Mouse (Mus musculus): ENCODE results near the gene Amdhd1. TPM values are rescaled to one million over a fixed set of nuclear protein-coding genes. Genes with fewer than 3 reads are reported as not detected.
"Not testable (repeated sequence)": the region's sequence is repeated elsewhere in the genome, so short reads cannot be mapped to it uniquely, and the experiment has no call there.

Gene Amdhd1
- polyA plus RNA-seq, 1 experiment from 2014 or later = 6.9 TPM

GRCm38 (mm10) chr10:93559786-93560185, 20.0 kb upstream of the Amdhd1 start:
- WGBS (ENCODE audit: insufficient replicate concordance) = 35% methylated on average over 9 of the region's 9 CpGs
- Histone ChIP-seq H3K4me2 (no peak overlapping the region), H3K9me3 (replicated peaks) (no peaks in the 10 kb centered on the region), H3K27ac (no peak overlapping the region), H3K27me3 (replicated peaks) (no peaks in the 10 kb centered on the region), H3K9ac (no peak overlapping the region), H3K36me3 (no peaks in the 10 kb centered on the region), H3K4me1 (no peaks in the 10 kb centered on the region), H3K4me3 (no peak overlapping the region)
- peak; percentile 57 for ATAC-seq

GRCm38 (mm10) chr10:93557971-93558370, 18.1 kb upstream of the Amdhd1 start:
- H3K36me3 ChIP-seq; ATAC-seq; H3K4me2 ChIP-seq; H3K4me3 ChIP-seq; H3K9me3 ChIP-seq (replicated peaks); H3K4me1 ChIP-seq; H3K27ac ChIP-seq; H3K27me3 ChIP-seq (replicated peaks); H3K9ac ChIP-seq: not testable (repeated sequence)
- WGBS (ENCODE audit: insufficient replicate concordance) = 51% methylated on average over 2 of the region's 2 CpGs

GRCm38 (mm10) chr10:93552596-93552995, 12.8 kb upstream of the Amdhd1 start:
- Histone ChIP-seq H3K9me3 (replicated peaks) (no peaks in the 10 kb centered on the region), H3K27me3 (replicated peaks) (no peaks in the 10 kb centered on the region), H3K4me1 (no peaks in the 10 kb centered on the region), H3K4me3 (no peak overlapping the region), H3K4me2 (no peak overlapping the region), H3K36me3 (no peaks in the 10 kb centered on the region), H3K9ac (no peak overlapping the region), H3K27ac (no peak overlapping the region)
- 60% methylated on average over 8 of the region's 8 CpGs for WGBS (ENCODE audit: insufficient replicate concordance)
- no peak for ATAC-seq

GRCm38 (mm10) chr10:93549821-93550220, 10.0 kb upstream of the Amdhd1 start:
- 72% methylated on average over 10 of the region's 10 CpGs for WGBS (ENCODE audit: insufficient replicate concordance)
- H3K9me3 ChIP-seq (replicated peaks) = no peaks in the 10 kb centered on the region
- no peak overlapping the region for H3K4me2 ChIP-seq
- no peaks in the 10 kb centered on the region for H3K4me1 ChIP-seq
- no peak for ATAC-seq
- no peaks in the 10 kb centered on the region for H3K36me3 ChIP-seq
- H3K27me3 ChIP-seq (replicated peaks) = no peaks in the 10 kb centered on the region
- no peak overlapping the region for H3K9ac ChIP-seq
- no peak overlapping the region for H3K27ac ChIP-seq
- no peak overlapping the region for H3K4me3 ChIP-seq

- 10% methylated on average over 7 of the region's 7 CpGs for WGBS (ENCODE audit: insufficient replicate concordance)
- no peak overlapping the region for H3K27ac ChIP-seq
- ATAC-seq = no peak
Measured at GRCm38 (mm10) chr10:93548991-93549390, 9.2 kb upstream of the Amdhd1 start.

GRCm38 (mm10) chr10:93547741-93548270, 8.0 kb upstream of the Amdhd1 start:
- no peaks in the 10 kb centered on the region for H3K36me3 ChIP-seq
- no peaks in the 10 kb centered on the region for H3K4me1 ChIP-seq
- WGBS (ENCODE audit: insufficient replicate concordance) = 77% methylated on average over 4 of the region's 4 CpGs
- no peaks in the 10 kb centered on the region for H3K9me3 ChIP-seq (replicated peaks)
- no peak overlapping the region for H3K4me2 ChIP-seq
- no peak for ATAC-seq
- no peak overlapping the region for H3K9ac ChIP-seq
- no peak overlapping the region for H3K4me3 ChIP-seq
- H3K27ac ChIP-seq = no peak overlapping the region
- no peaks in the 10 kb centered on the region for H3K27me3 ChIP-seq (replicated peaks)

More at GRCm38 (mm10) chr10:93548991-93549390, 9.2 kb upstream of the Amdhd1 start:
- H3K27me3 ChIP-seq (replicated peaks) = no peaks in the 10 kb centered on the region
- H3K4me2 ChIP-seq = no peak overlapping the region
- no peaks in the 10 kb centered on the region for H3K4me1 ChIP-seq
- no peak overlapping the region for H3K4me3 ChIP-seq
- no peak overlapping the region for H3K9ac ChIP-seq
- H3K9me3 ChIP-seq (replicated peaks) = no peaks in the 10 kb centered on the region
- no peaks in the 10 kb centered on the region for H3K36me3 ChIP-seq

GRCm38 (mm10) chr10:93544172-93544571, 4.3 kb upstream of the Amdhd1 start:
- no peaks in the 10 kb centered on the region for H3K36me3 ChIP-seq
- 62% methylated on average over 5 of the region's 5 CpGs for WGBS (ENCODE audit: insufficient replicate concordance)
- no peak overlapping the region for H3K4me3 ChIP-seq
- H3K27me3 ChIP-seq (replicated peaks) = peaks cover 10% of the 10 kb centered on the region; the same call in 1 of the 2 replicates
- no peaks in the 10 kb centered on the region for H3K9me3 ChIP-seq (replicated peaks)
- no peak overlapping the region for H3K4me2 ChIP-seq
- H3K9ac ChIP-seq = no peak overlapping the region
- H3K4me1 ChIP-seq = peaks cover 19% of the 10 kb centered on the region
- no peak for ATAC-seq
- no peak overlapping the region for H3K27ac ChIP-seq

GRCm38 (mm10) chr10:93543176-93543575, 3.3 kb upstream of the Amdhd1 start:
- Histone ChIP-seq H3K4me2 (no peak overlapping the region), H3K27me3 (replicated peaks) (peaks cover 16% of the 10 kb centered on the region; the same call in 1 of the 2 replicates), H3K4me1 (peaks cover 19% of the 10 kb centered on the region), H3K9me3 (replicated peaks) (no peaks in the 10 kb centered on the region), H3K9ac (no peak overlapping the region), H3K4me3 (no peak overlapping the region), H3K27ac (no peak overlapping the region), H3K36me3 (no peaks in the 10 kb centered on the region)
- no peak for ATAC-seq
- 63% methylated on average over 6 of the region's 6 CpGs for WGBS (ENCODE audit: insufficient replicate concordance)

GRCm38 (mm10) chr10:93542356-93542755, 2.5 kb upstream of the Amdhd1 start:
- no peaks in the 10 kb centered on the region for H3K9me3 ChIP-seq (replicated peaks)
- no peaks in the 10 kb centered on the region for H3K36me3 ChIP-seq
- no peak for ATAC-seq
- H3K27ac ChIP-seq = no peak overlapping the region
- peaks cover 19% of the 10 kb centered on the region for H3K4me1 ChIP-seq
- no peak overlapping the region for H3K4me2 ChIP-seq
- WGBS (ENCODE audit: insufficient replicate concordance) = 58% methylated on average over 4 of the region's 4 CpGs
- no peak overlapping the region for H3K9ac ChIP-seq
- no peak overlapping the region for H3K4me3 ChIP-seq
- H3K27me3 ChIP-seq (replicated peaks) = peaks cover 24% of the 10 kb centered on the region

- no peak overlapping the region for H3K27ac ChIP-seq
- H3K36me3 ChIP-seq = no peaks in the 10 kb centered on the region
- H3K9me3 ChIP-seq (replicated peaks) = no peaks in the 10 kb centered on the region
- 67% methylated on average over 1 of the region's 1 CpGs for WGBS (ENCODE audit: insufficient replicate concordance)
- H3K4me2 ChIP-seq = no peak overlapping the region
- ATAC-seq = no peak
- H3K9ac ChIP-seq = no peak overlapping the region
- no peak overlapping the region for H3K4me3 ChIP-seq
- H3K27me3 ChIP-seq (replicated peaks) = peaks cover 26% of the 10 kb centered on the region
- H3K4me1 ChIP-seq = peaks cover 19% of the 10 kb centered on the region
Measured at GRCm38 (mm10) chr10:93541585-93541984, 1.8 kb upstream of the Amdhd1 start.

- peak; percentile 17; the same call in 1 of the 2 replicates for ATAC-seq
- WGBS (ENCODE audit: insufficient replicate concordance) = 50% methylated on average over 17 of the region's 17 CpGs
- peak within 1 kb of the TSS; percentile 49 for H3K9ac ChIP-seq
- H3K4me1 ChIP-seq = peaks cover 20% of the 10 kb centered on the region
- H3K36me3 ChIP-seq = no peaks in the 10 kb centered on the region
- H3K27ac ChIP-seq = 0 out of 2 replicates have a peak within 1 kb of the TSS, but pooled peaks have one; percentile 16
- H3K27me3 ChIP-seq (replicated peaks) = peaks cover 32% of the 10 kb centered on the region
- H3K4me3 ChIP-seq = peak within 1 kb of the TSS; percentile 50
- no peaks in the 10 kb centered on the region for H3K9me3 ChIP-seq (replicated peaks)
- H3K4me2 ChIP-seq = peak within 1 kb of the TSS; percentile 73
Measured at GRCm38 (mm10) chr10:93540431-93541210, 788 bp upstream of the Amdhd1 start, which contains the start of gene Ccdc38. Gene Ccdc38 (plus strand): TSS chr10:93540632.

GRCm38 (mm10) chr10:93538818-93539217, 1.0 kb downstream of the Amdhd1 start:
- Histone ChIP-seq H3K27me3 (replicated peaks) (peaks cover 50% of the 10 kb centered on the region), H3K4me2 (no peak overlapping the region), H3K27ac (no peak overlapping the region), H3K36me3 (no peaks in the 10 kb centered on the region), H3K9me3 (replicated peaks) (no peaks in the 10 kb centered on the region), H3K4me3 (no peak overlapping the region), H3K9ac (no peak overlapping the region), H3K4me1 (peaks cover 25% of the 10 kb centered on the region)
- 67% methylated on average over 6 of the region's 6 CpGs for WGBS (ENCODE audit: insufficient replicate concordance)
- ATAC-seq = no peak

Data from liver, embryonic 12.5 days (tissue).